Mouse (Mus musculus) erythroblast, adult 5-6 weeks (primary cell): ENCODE measurements around the gene Hmgn3. TPM values are rescaled to one million over a fixed set of nuclear protein-coding genes. Genes with fewer than 3 reads are reported as not detected.
"Not testable (repeated sequence)": the region's sequence is repeated elsewhere in the genome, so short reads cannot be mapped to it uniquely, and the experiment has no call there.

Source experiments
- ATAC-seq: replicated peaks from 2 replicates; pipeline ENCODE4 v1.8.0; 2016; ENCODE audit warnings: moderate number of reproducible peaks, mild to moderate bottlenecking, moderate TSS enrichment, inconsistent platforms; ENCODE audit not compliant: poor library complexity, low FRiP score, severe bottlenecking
- total RNA-seq, 2 experiments: library from RNA; stranded (forward) in 1 of 2; stranded (reverse) in 1 of 2; fragments of 150-400 nt in 1 of 2; fragments of 200-764, 138-1000 nt in 1 of 2; gene quantifications; 2 replicates each; pipeline versions ENCODE4 v1.2.3 to v1.2.4; 2015 to 2017; ENCODE audit warnings: low replicate concordance in 2 of 2

Hmgn3 gene
- total RNA-seq (2015; ENCODE audit: low replicate concordance) (not detected in 2 replicates), total RNA-seq (2017; ENCODE audit: low replicate concordance) (3.6 TPM in 1 of 2 replicates, not detected in the other)

- ATAC-seq, result no peak
These were observed at the start of gene Hmgn3 for GRCm38 (mm10) chr9:83146446-83147188. Hmgn3 (minus strand) TSS chr9:83146685.

DNA sequence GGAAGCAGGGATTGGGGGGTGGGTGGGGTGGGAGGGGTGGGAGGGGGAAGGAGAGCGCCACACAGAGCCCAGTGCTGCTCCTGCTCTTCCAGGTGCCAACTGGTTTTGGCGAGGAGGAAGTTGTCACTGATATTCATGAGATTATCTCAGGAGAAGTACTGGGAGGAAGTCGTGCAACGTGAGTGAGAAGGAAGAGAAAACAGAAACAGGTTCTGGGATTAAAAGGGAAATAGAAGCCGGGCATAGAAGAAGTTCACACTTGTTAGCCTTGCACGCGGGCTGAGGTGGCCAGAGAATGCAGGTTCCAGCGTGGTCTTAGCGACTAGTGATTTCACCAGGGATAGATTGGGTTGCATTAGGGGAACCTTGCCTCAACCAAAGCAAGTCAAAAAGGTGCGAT, 49.3 kb upstream of the Hmgn3 start:
- no peak for ATAC-seq

DNA sequence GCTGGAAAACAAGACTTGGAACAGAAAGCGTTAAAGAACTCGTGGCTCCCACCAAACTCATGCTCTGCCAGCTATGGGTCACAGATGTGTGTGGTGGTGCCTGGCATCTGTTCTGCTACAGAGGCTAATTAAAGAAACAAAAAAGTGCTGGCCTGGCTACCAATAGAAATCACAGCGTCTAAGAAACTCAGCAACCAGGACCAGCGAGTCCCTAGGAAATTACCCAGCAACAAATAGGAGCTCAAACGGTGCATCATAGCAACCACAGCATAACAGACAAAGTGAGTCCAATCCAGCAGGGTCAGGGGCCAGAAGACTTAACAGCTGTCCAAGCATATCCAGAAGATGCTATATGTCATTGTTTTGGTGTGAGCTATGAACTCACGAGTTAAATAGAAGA, 48.5 kb upstream of the Hmgn3 start:
- no peak for ATAC-seq

GRCm38 (mm10) chr9:83187752-83188151, 41.3 kb upstream of the Hmgn3 start:
- no peak for ATAC-seq

GRCm38 (mm10) chr9:83145591-83146445, 667 bp downstream of the Hmgn3 start:
- ATAC-seq, result no peak

DNA sequence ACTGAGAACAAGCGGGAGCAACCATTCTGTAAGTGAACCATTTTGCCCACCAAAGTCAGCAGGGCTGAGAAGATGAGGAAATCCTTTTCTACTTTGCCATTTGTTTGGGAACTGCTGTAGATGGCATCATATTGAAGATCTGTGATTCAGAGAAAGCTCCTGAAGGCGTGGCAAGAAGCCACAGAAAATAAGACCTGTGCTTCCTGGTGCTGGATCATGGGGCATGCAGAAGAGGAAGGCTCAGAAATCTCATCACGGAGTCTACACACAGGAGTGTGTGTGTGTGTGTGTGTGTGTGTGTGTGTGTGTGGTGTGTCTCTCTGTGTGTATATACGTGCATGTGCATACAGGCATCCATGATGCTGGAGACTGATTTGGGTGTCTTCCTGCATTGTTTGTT, 16.7 kb downstream of the Hmgn3 start:
- no peak for ATAC-seq

DNA sequence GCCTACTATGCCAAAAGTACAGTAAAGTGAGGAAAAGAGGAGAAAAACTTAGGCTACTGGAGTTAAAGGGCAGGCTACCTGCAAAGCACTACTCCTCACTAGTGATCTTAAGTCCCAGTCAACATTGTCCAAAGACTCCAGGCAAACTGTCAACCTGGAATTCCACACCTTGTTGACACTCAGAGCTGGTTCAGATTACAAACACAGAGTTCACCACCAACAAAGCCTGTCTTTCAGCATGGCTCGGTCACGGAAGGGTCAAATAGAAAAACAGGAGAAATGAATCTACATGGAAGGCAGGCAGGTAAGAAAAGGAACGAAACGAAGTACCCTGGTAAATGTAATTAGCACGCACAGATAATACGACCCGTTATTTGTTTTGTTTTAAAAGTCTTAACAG, 18.6 kb downstream of the Hmgn3 start:
- ATAC-seq, result no peak

- ATAC-seq, result not testable (repeated sequence)
These were observed 20.0 kb downstream of the Hmgn3 start for GRCm38 (mm10) chr9:83126482-83126881.

DNA sequence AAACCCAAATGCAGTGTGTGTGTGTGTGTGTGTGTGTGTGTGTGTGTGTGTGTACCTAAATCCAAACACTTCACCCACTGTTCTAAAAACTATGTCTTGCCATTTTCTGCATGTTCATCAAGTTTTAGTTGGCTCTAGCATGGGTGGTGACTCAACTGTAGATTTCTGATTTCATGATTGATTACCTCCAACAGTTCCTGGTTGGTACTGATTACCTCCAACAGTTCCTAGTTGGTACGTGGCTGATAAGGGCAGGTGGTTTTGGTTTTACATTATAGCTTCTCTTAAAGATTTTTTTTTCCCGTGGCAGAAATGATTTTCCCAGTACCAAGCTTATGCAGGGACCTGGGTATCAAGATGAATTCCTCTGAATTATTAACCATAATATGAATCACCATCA, 27.3 kb downstream of the Hmgn3 start:
- no peak for ATAC-seq

DNA sequence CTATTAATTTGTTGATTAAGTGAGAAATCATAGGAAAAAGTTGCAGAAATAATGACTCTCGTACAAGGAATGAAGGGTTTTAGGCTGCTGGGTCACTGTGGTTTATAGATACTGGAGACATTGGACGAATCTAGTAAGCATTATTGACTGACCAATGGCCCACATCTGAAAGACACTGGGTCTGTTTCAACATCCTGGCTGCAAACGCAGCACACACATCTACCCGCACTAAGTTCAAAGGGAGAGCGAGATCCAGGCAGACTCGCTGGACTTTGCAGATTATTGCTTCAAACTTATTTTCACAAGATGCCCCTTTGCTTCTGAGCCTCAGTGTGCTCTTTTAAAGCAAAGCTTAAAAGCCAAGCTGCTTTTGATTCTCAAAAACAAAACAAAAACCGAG, 29.0 kb downstream of the Hmgn3 start:
- ATAC-seq, result no peak

- ATAC-seq, result no peak
These were observed 29.6 kb downstream of the Hmgn3 start for GRCm38 (mm10) chr9:83116774-83117474.

DNA sequence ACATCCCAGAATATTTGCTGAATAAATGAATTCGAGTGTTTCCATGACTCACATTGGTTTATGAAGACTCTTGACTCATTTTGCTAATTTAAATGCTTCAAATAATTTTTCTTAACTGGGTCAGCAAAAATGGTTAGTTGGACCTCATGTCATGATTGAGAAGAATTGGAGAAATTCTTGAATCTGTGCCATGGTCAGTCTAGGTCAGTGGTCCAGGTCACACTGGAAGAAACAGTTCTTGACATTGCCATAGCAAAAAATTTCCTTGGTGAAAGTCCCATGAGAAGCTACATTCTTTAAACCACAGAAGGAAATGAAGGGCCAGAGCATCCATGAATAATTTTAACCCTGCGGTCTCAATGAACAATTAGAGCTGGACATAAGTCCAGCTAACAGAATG, 30.8 kb downstream of the Hmgn3 start:
- ATAC-seq, result no peak

DNA sequence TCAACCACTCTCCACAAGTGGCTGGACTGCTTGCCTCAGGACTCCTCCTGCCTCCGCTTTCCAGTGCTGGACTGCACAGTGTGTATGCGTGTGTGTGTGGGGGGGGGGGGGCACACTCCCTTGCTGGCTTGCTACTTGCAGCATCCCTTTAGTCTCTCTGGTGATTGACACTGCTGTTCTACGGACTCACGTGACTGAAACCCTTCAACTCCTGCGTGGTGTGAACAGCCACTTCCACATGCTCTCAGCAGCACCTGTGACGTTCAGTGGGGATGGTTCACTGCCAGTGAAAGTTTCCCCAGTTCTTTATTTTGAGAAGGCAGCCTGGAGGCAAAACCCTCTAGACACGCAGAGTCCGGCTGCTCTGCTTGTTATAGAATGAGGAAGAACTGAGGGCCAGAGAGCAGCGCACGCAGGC, 32.7 kb downstream of the Hmgn3 start:
- no peak for ATAC-seq

- ATAC-seq, result no peak
These were observed 34.1 kb downstream of the Hmgn3 start for GRCm38 (mm10) chr9:83112305-83112768.

DNA sequence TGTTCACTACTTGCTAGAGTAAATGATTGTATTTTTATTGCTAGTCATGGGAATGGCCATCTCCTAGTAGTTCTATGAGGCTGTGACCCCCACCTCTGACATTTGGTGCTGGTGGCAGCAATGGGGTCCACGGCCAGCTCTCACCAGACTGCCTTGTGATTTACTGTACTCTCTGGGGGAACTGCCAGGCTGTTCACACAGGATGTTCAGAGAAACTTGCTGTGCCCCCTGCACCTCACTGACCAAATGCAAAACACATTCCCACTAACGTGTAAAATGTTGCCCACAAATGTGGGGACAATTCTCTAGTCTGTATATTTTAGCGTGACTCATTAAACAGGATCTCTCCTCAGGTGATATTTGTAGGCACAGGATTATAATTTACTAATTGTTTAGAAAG, 34.7 kb downstream of the Hmgn3 start:
- no peak for ATAC-seq

DNA sequence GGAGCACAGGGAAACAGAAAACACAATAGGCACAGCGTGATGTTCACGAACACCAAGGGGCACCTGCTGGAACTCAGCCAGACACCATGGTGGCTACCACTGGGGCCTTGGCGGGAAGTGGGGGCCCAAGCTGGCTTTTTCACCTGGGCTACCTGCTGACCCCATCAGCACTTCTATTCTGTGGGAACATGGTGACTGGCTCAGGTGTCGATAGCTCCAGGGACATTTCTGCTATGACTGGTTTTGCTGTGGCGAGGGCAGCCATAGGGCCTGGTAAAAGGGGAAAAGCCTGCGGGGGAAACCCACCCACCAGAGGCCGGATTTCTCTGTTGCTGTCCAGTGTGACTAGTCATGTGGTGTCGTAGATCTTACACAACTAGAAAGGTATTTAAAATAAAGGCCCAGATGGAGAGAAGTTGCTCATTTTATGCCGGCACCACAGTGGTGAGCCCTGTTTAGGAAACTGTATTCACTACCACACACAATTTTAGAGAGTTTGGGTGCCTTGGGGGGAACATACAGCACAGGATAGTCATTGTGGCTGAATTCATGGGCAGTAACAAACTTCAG, 35.3 kb downstream of the Hmgn3 start:
- no peak for ATAC-seq

DNA sequence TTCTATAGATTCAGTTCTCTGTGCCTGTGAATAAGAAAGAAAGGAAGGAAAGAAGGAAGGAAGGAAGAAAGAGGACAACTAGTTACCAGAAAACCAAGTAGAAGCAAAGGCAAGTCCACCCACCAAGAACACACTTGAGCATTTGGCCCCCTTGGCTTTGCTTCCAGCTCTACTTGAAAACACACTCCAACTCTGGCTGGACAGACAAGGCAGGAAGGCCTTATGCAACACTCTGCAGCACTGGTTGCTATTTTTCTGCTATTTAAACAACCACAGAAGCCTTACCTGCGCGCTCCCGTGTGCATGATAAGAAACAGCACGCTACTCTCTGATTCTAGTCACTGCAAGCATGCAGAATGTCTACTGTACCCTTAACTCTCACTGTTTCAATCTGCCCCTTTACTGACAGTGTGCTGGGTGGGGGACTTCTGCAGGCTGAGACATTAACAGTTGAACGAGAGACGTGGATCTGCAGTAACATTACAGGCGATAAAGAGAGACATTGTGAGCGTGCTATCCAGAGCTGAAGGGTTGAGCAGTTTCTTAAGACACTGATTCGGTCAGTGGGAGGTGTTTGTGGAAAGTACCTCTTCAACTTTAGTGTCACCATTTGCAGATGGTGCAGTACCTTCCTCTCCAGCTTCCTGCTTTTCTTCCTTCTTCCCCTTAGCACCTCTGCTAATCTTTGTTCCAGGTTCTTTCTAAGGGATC, 35.9 kb downstream of the Hmgn3 start:
- no peak for ATAC-seq

DNA sequence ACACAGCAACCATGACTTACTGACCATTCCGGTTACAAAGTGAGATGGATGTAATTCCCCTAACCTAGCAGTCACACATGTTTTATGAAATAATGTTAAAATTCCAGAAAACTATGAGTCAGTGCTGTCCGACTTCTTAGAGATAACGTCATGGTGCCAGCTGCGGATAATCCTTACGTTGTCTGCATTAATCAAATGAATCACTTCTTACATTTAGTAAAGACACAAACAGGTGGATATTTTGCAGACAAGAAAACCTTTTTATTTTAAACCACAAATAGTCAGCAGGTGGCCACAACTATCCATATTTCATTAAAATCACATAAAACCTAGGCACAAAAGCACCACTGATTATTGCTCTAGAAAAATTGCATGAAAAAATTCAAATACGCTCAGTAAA, 36.8 kb downstream of the Hmgn3 start:
- no peak for ATAC-seq

DNA sequence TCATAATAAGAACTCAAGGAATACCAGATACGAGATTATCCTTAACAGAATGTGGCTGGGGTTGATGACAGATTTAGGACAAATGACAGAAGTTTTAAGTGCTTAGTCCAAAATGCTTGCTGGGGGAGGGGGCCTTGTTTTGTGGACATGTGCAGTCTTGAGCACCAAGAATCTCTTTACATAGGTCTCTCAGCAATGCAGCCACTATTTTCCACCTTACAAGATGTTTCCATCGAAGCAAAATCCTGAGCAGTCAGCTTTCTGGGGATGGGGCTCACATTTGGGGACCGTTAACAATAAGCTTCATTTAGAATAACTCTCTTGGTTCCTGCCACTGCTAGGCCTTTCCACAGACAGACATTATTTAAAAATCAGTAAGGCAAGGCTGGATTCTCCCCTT, 37.7 kb downstream of the Hmgn3 start:
- no peak for ATAC-seq
